Mouse (Mus musculus) midbrain, embryonic 13.5 days (tissue): ENCODE results near the gene Best3. TPM values are rescaled to one million over a fixed set of nuclear protein-coding genes. Genes with fewer than 3 reads are reported as not detected.

Experiments used
- ATAC-seq: fragments of 200-750 bp; cut with Nextera tagmentation; 2 replicates; pipeline ENCODE4 v1.8.0; 2017; ENCODE audit warnings: mild to moderate bottlenecking, moderate TSS enrichment, moderate library complexity
- H3K27ac ChIP-seq: fragments of 300-500 bp; sonication (generic); 2 replicates; pipeline ENCODE4 v1.5.1; 2015; ENCODE audit warnings: inconsistent platforms, mild to moderate bottlenecking, moderate library complexity
- H3K27me3 ChIP-seq: fragments of 300-500 bp; sonication (generic); 2 replicates; pipeline ENCODE4 v1.6.1; 2015; ENCODE audit warnings: mild to moderate bottlenecking, inconsistent platforms
- H3K36me3 ChIP-seq: fragments of 300-500 bp; sonication (generic); 2 replicates; pipeline ENCODE4 v1.6.1; 2015; ENCODE audit warnings: mild to moderate bottlenecking, inconsistent platforms
- H3K4me1 ChIP-seq: fragments of 300-500 bp; sonication (generic); replicated peaks from 2 replicates; pipeline ENCODE4 v1.6.1; 2015; ENCODE audit warnings: inconsistent platforms
- H3K4me2 ChIP-seq: fragments of 300-500 bp; sonication (generic); replicated peaks from 2 replicates; pipeline ENCODE4 v1.6.1; 2015; ENCODE audit warnings: moderate library complexity, mild to moderate bottlenecking, inconsistent platforms
- H3K4me3 ChIP-seq: fragments of 300-500 bp; sonication (generic); replicated peaks from 2 replicates; pipeline ENCODE4 v1.5.1; 2015; ENCODE audit warnings: mild to moderate bottlenecking, inconsistent platforms
- H3K9ac ChIP-seq: fragments of 300-500 bp; sonication (generic); replicated peaks from 2 replicates; pipeline ENCODE4 v1.6.1; 2015; ENCODE audit warnings: mild to moderate bottlenecking, inconsistent platforms
- H3K9me3 ChIP-seq: fragments of 300-500 bp; sonication (generic); 2 replicates; pipeline ENCODE4 v1.6.1; 2016; ENCODE audit warnings: mild to moderate bottlenecking, inconsistent platforms
- WGBS: fragments of 180-500 bp; shearing (Covaris S2); methylation state at CpG from one replicate; pipeline ENCODE4 v1.1.7; 2015; 5-methylcytosine and 5-hydroxymethylcytosine counted together
- polyA plus RNA-seq: library from polyadenylated mRNA; unstranded; fragments of >200 nt; fragmentation: Nextera tagmentation; extraction: Ambion mirVana; gene quantifications from 2 replicates; pipeline ENCODE4 v1.2.1, GENCODE M21; 2015

Best3 gene
- 0.09 and 0.15 TPM in 2 replicates for polyA plus RNA-seq

GRCm38 (mm10) chr10:116986264-116987082, at the start of gene Best3:
Gene Best3, plus strand, starts transcription at chr10:116986314.
- WGBS = 27% methylated on average over 21 of the region's 21 CpGs
- 0 out of 2 replicates have a peak, but pooled peaks have one; percentile 12 for ATAC-seq

GRCm38 (mm10) chr10:116943025-116943424, 43.1 kb upstream of the Best3 start:
- Histone ChIP-seq H3K4me1 (peaks cover 8% of the 10 kb centered on the region; the same call in 1 of the 2 replicates), H3K27ac (no peak overlapping the region), H3K27me3 (no peaks in the 10 kb centered on the region), H3K36me3 (peaks cover 21% of the 10 kb centered on the region), H3K9me3 (peaks cover 6% of the 10 kb centered on the region; the same call in 1 of the 2 replicates), H3K9ac (no peak overlapping the region), H3K4me2 (no peak overlapping the region), H3K4me3 (no peak overlapping the region)
- WGBS = 95% methylated on average over 6 of the region's 6 CpGs
- ATAC-seq = no peak

More at GRCm38 (mm10) chr10:116986264-116987082, at the start of gene Best3:
- Histone ChIP-seq H3K9ac (no peak within 1 kb of the TSS), H3K27me3 (no peaks in the 10 kb centered on the region), H3K27ac (0 out of 2 replicates have a peak within 1 kb of the TSS, but pooled peaks have one; percentile 16), H3K9me3 (no peaks in the 10 kb centered on the region), H3K4me1 (peaks cover 23% of the 10 kb centered on the region), H3K36me3 (no peaks in the 10 kb centered on the region), H3K4me2 (0 out of 2 replicates have a peak within 1 kb of the TSS, but pooled peaks have one; percentile 19), H3K4me3 (no peak within 1 kb of the TSS)

- Histone ChIP-seq H3K4me2 (no peak overlapping the region), H3K27ac (no peak overlapping the region), H3K36me3 (peaks cover 10% of the 10 kb centered on the region), H3K9ac (no peak overlapping the region), H3K4me1 (peaks cover 18% of the 10 kb centered on the region), H3K9me3 (peaks cover 6% of the 10 kb centered on the region; the same call in 1 of the 2 replicates), H3K27me3 (no peaks in the 10 kb centered on the region), H3K4me3 (no peak overlapping the region)
- no peak for ATAC-seq
- 88% methylated on average over 3 of the region's 3 CpGs for WGBS
These were observed 42.0 kb upstream of the Best3 start for GRCm38 (mm10) chr10:116944144-116944543.

- Histone ChIP-seq H3K4me1 (peaks cover 21% of the 10 kb centered on the region), H3K27ac (no peak overlapping the region), H3K4me2 (no peak overlapping the region), H3K27me3 (no peaks in the 10 kb centered on the region), H3K4me3 (no peak overlapping the region), H3K9me3 (peaks cover 6% of the 10 kb centered on the region; the same call in 1 of the 2 replicates), H3K36me3 (peaks cover 8% of the 10 kb centered on the region), H3K9ac (no peak overlapping the region)
- ATAC-seq = no peak
- WGBS = 79% methylated on average over 10 of the region's 10 CpGs
These were observed 41.2 kb upstream of the Best3 start for GRCm38 (mm10) chr10:116944940-116945339.

GRCm38 (mm10) chr10:116948414-116948813, 37.7 kb upstream of the Best3 start:
- Histone ChIP-seq H3K36me3 (no peaks in the 10 kb centered on the region), H3K27ac (no peak overlapping the region), H3K9ac (peak overlapping the region; percentile 84; the same call in 1 of the 2 replicates), H3K27me3 (no peaks in the 10 kb centered on the region), H3K4me2 (peak overlapping the region; percentile 75), H3K9me3 (0 out of 2 replicates have a peak, but pooled peaks cover 3% of the 10 kb centered on the region), H3K4me3 (peak overlapping the region; percentile 79), H3K4me1 (peaks cover 21% of the 10 kb centered on the region)
- ATAC-seq = no peak
- WGBS = 77% methylated on average over 9 of the region's 9 CpGs

GRCm38 (mm10) chr10:116949111-116950008, 36.8 kb upstream of the Best3 start:
- Histone ChIP-seq H3K4me1 (peaks cover 21% of the 10 kb centered on the region), H3K4me2 (peak overlapping the region; percentile 75), H3K9ac (peak overlapping the region; percentile 84), H3K27ac (peak overlapping the region; percentile 90), H3K36me3 (no peaks in the 10 kb centered on the region), H3K9me3 (0 out of 2 replicates have a peak, but pooled peaks cover 3% of the 10 kb centered on the region), H3K27me3 (no peaks in the 10 kb centered on the region), H3K4me3 (peak overlapping the region; percentile 79)
- ATAC-seq = peak; percentile 41
- WGBS = 1% methylated on average over 44 of the region's 44 CpGs

- peak within 1 kb of the TSS; percentile 79 for H3K4me3 ChIP-seq
- peak; percentile 97 for ATAC-seq
- H3K4me1 ChIP-seq = peaks cover 18% of the 10 kb centered on the region
- WGBS = under 1% methylated on average over 72 of the region's 103 CpGs
- peak within 1 kb of the TSS; percentile 75 for H3K4me2 ChIP-seq
- no peaks in the 10 kb centered on the region for H3K27me3 ChIP-seq
- peak within 1 kb of the TSS; percentile 84 for H3K9ac ChIP-seq
- peak within 1 kb of the TSS; percentile 90 for H3K27ac ChIP-seq
- 0 out of 2 replicates have a peak, but pooled peaks cover 3% of the 10 kb centered on the region for H3K9me3 ChIP-seq
- H3K36me3 ChIP-seq = no peaks in the 10 kb centered on the region
These were observed 35.9 kb upstream of the Best3 start, which contains the start of gene Rab3ip for GRCm38 (mm10) chr10:116950009-116950769. Gene Rab3ip, minus strand, starts transcription at chr10:116950769.

GRCm38 (mm10) chr10:116950886-116951285, 35.2 kb upstream of the Best3 start:
- peaks cover 16% of the 10 kb centered on the region for H3K4me1 ChIP-seq
- 0 out of 2 replicates have a peak, but pooled peaks cover 3% of the 10 kb centered on the region for H3K9me3 ChIP-seq
- H3K36me3 ChIP-seq = no peaks in the 10 kb centered on the region
- no peaks in the 10 kb centered on the region for H3K27me3 ChIP-seq
- WGBS = 43% methylated on average over 5 of the region's 5 CpGs
- H3K4me3 ChIP-seq = peak overlapping the region; percentile 79; the same call in 1 of the 2 replicates
- no peak overlapping the region for H3K27ac ChIP-seq
- H3K4me2 ChIP-seq = peak overlapping the region; percentile 43
- no peak overlapping the region for H3K9ac ChIP-seq
- peak; percentile 27; the same call in 1 of the 2 replicates for ATAC-seq

- ATAC-seq = no peak
- Histone ChIP-seq H3K36me3 (no peaks in the 10 kb centered on the region), H3K27ac (no peak overlapping the region), H3K4me1 (no peaks in the 10 kb centered on the region), H3K9me3 (0 out of 2 replicates have a peak, but pooled peaks cover 3% of the 10 kb centered on the region), H3K9ac (no peak overlapping the region), H3K4me3 (no peak overlapping the region), H3K27me3 (no peaks in the 10 kb centered on the region), H3K4me2 (no peak overlapping the region)
- WGBS = 97% methylated on average over 6 of the region's 6 CpGs
These were observed 30.9 kb upstream of the Best3 start for GRCm38 (mm10) chr10:116955191-116955590.

- 0 out of 2 replicates have a peak, but pooled peaks cover 3% of the 10 kb centered on the region for H3K9me3 ChIP-seq
- no peak for ATAC-seq
- 93% methylated on average over 11 of the region's 11 CpGs for WGBS
These were observed 29.5 kb upstream of the Best3 start for GRCm38 (mm10) chr10:116956483-116957158.

More at GRCm38 (mm10) chr10:116956483-116957158, 29.5 kb upstream of the Best3 start:
- H3K4me1 ChIP-seq = no peaks in the 10 kb centered on the region
- no peaks in the 10 kb centered on the region for H3K36me3 ChIP-seq
- H3K27me3 ChIP-seq = no peaks in the 10 kb centered on the region
- no peak overlapping the region for H3K4me2 ChIP-seq
- H3K9ac ChIP-seq = no peak overlapping the region
- no peak overlapping the region for H3K4me3 ChIP-seq
- H3K27ac ChIP-seq = no peak overlapping the region
